Mouse (Mus musculus) CH12.LX (cell line): ENCODE data around the gene Ptges3l. TPM values are rescaled to one million over a fixed set of nuclear protein-coding genes. Genes with fewer than 3 reads are reported as not detected.
A peak's percentile ranks its signal among the peaks of the same experiment; 100 is the strongest.

ENCODE experiments used
- DNase-seq: peaks from one replicate; pipeline ENCODE4 v3.0.0-alpha.2; 2013; ENCODE audit errors: extremely low read depth
- H3K27ac ChIP-seq: 2 replicates; pipeline ENCODE4 v1.5.1; 2012; ENCODE audit warnings: low read depth, mild to moderate bottlenecking, control low read depth, moderate library complexity; ENCODE audit not compliant: insufficient read depth
- H3K27me3 ChIP-seq: replicated peaks from 2 replicates; pipeline ENCODE3; 2012; ENCODE audit warnings: inconsistent platforms
- H3K36me3 ChIP-seq, 2 experiments: replicated peaks in 1 of 2; 2 replicates each; pipeline versions ENCODE3 to v1.6.1; 2012; ENCODE audit warnings: inconsistent platforms in 1 of 2, low read length in 1 of 2, mild to moderate bottlenecking in 1 of 2, mixed read lengths in 1 of 2, moderate library complexity in 1 of 2; ENCODE audit not compliant: control insufficient read depth in 1 of 2, insufficient read depth in 1 of 2
- H3K4me1 ChIP-seq, 2 experiments: 2 replicates each; pipeline ENCODE4 v1.6.1; 2012; ENCODE audit warnings: inconsistent platforms in 1 of 2, moderate library complexity in 1 of 2; ENCODE audit not compliant: insufficient read depth in 2 of 2, control insufficient read depth in 1 of 2
- H3K4me2 ChIP-seq: 2 replicates; pipeline ENCODE4 v1.6.1; 2012; ENCODE audit warnings: low read depth, mild to moderate bottlenecking, control low read depth; ENCODE audit not compliant: poor library complexity, insufficient read depth, severe bottlenecking
- H3K4me3 ChIP-seq, 3 experiments: fragments of 150-350 bp in 1 of 3; sonication (generic) in 1 of 3; replicated peaks in 1 of 3; 2 replicates each; pipeline versions ENCODE3 to v1.5.1; 2011 to 2012; ENCODE audit warnings: low read depth in 2 of 3, low read length in 2 of 3, mild to moderate bottlenecking in 2 of 3, moderate library complexity in 2 of 3, control low read depth in 1 of 3, improper control_type of control experiment in 1 of 3, inconsistent platforms in 1 of 3, mixed read lengths in 1 of 3; ENCODE audit not compliant: poor library complexity in 1 of 3
- H3K79me2 ChIP-seq: replicated peaks from 2 replicates; pipeline ENCODE4 v1.6.1; 2012; ENCODE audit warnings: mild to moderate bottlenecking, moderate library complexity; ENCODE audit not compliant: control insufficient read depth, poor library complexity, insufficient read depth, severe bottlenecking; ENCODE audit errors: extremely low read depth
- H3K9ac ChIP-seq: 2 replicates; pipeline ENCODE4 v1.6.1; 2012; ENCODE audit warnings: low read depth, mild to moderate bottlenecking, control low read depth, moderate library complexity; ENCODE audit not compliant: insufficient read depth
- H3K9me3 ChIP-seq: replicated peaks from 2 replicates; pipeline ENCODE3; 2012; ENCODE audit warnings: low read length, inconsistent platforms, mixed read lengths
- BHLHE40 ChIP-seq: IDR thresholded peaks from 2 replicates; pipeline ENCODE4 v1.6.1; 2011; ENCODE audit warnings: mild to moderate bottlenecking, low read depth, low read length, improper control_type of control experiment
- CHD1 ChIP-seq: IDR thresholded peaks from 2 replicates; pipeline ENCODE4 v1.6.1; 2012; ENCODE audit warnings: low read depth, low read length, improper control_type of control experiment, inconsistent platforms
- CHD2 ChIP-seq: IDR thresholded peaks from 2 replicates; pipeline ENCODE4 v1.6.1; 2011; ENCODE audit warnings: low read length, improper control_type of control experiment
- CTCF ChIP-seq, 2 experiments: IDR thresholded peaks in 1 of 2; conservative IDR thresholded peaks in 1 of 2; 2 replicates each; pipeline ENCODE4 v1.5.1; 2011 to 2012; ENCODE audit warnings: low read depth in 2 of 2, low read length in 2 of 2, improper control_type of control experiment in 1 of 2, inconsistent platforms in 1 of 2, mild to moderate bottlenecking in 1 of 2, moderate library complexity in 1 of 2
- E2F4 ChIP-seq: IDR thresholded peaks from 2 replicates; pipeline ENCODE4 v1.6.1; 2011; ENCODE audit warnings: low read depth, low read length, improper control_type of control experiment; ENCODE audit not compliant: insufficient replicate concordance
- ELF1 ChIP-seq: IDR thresholded peaks from 2 replicates; pipeline ENCODE4 v1.6.1; 2014; ENCODE audit warnings: low read depth, mild to moderate bottlenecking, inconsistent platforms, low read length, improper control_type of control experiment
- EP300 ChIP-seq: IDR thresholded peaks from 2 replicates; pipeline ENCODE4 v1.6.1; 2011; ENCODE audit warnings: low read length, improper control_type of control experiment
- ETS1 ChIP-seq: conservative IDR thresholded peaks from 2 replicates; pipeline ENCODE4 v1.6.1; 2012; ENCODE audit warnings: low read depth, mild to moderate bottlenecking, inconsistent platforms, low read length, improper control_type of control experiment, moderate library complexity
- GABPA ChIP-seq: IDR thresholded peaks from 2 replicates; pipeline ENCODE4 v1.6.1; 2012; ENCODE audit warnings: low read depth, low read length, improper control_type of control experiment, inconsistent platforms; ENCODE audit not compliant: insufficient replicate concordance
- HCFC1 ChIP-seq: IDR thresholded peaks from 2 replicates; pipeline ENCODE4 v1.6.1; 2012; ENCODE audit warnings: low read depth, mild to moderate bottlenecking, inconsistent platforms, low read length, improper control_type of control experiment
- IRF4 ChIP-seq: IDR thresholded peaks from 2 replicates; pipeline ENCODE4 v1.6.1; 2014; ENCODE audit warnings: low read depth, mild to moderate bottlenecking, inconsistent platforms, low read length, improper control_type of control experiment
- JUN ChIP-seq: IDR thresholded peaks from 2 replicates; pipeline ENCODE4 v1.6.1; 2011; ENCODE audit warnings: low read depth, mild to moderate bottlenecking, low read length, improper control_type of control experiment, moderate library complexity; ENCODE audit not compliant: insufficient read depth
- JUND ChIP-seq: conservative IDR thresholded peaks from 2 replicates; pipeline ENCODE4 v1.6.1; 2011; ENCODE audit warnings: low read depth, low read length, improper control_type of control experiment
- KAT2A ChIP-seq: IDR thresholded peaks from 2 replicates; pipeline ENCODE4 v1.6.1; 2012; ENCODE audit warnings: low read length, improper control_type of control experiment, inconsistent platforms; ENCODE audit not compliant: insufficient replicate concordance
- MAFK ChIP-seq: IDR thresholded peaks from 2 replicates; pipeline ENCODE4 v1.6.1; 2011; ENCODE audit warnings: low read length, improper control_type of control experiment; ENCODE audit not compliant: insufficient replicate concordance
- MAX ChIP-seq: IDR thresholded peaks from 2 replicates; pipeline ENCODE4 v1.6.1; 2011; ENCODE audit warnings: low read length, improper control_type of control experiment
- MAZ ChIP-seq: IDR thresholded peaks from 2 replicates; pipeline ENCODE4 v1.6.1; 2012; ENCODE audit warnings: low read depth, mild to moderate bottlenecking, inconsistent platforms, low read length, improper control_type of control experiment, moderate library complexity
- MEF2A ChIP-seq: IDR thresholded peaks from 2 replicates; pipeline ENCODE4 v1.6.1; 2014; ENCODE audit warnings: low read depth, mild to moderate bottlenecking, inconsistent platforms, low read length, improper control_type of control experiment, borderline replicate concordance
- MXI1 ChIP-seq: IDR thresholded peaks from 2 replicates; pipeline ENCODE4 v1.6.1; 2011; ENCODE audit warnings: mild to moderate bottlenecking, low read depth, low read length, improper control_type of control experiment
- MYC ChIP-seq: IDR thresholded peaks from 2 replicates; pipeline ENCODE4 v1.6.1; 2011; ENCODE audit warnings: low read depth, mild to moderate bottlenecking, improper control_type of control experiment, low read length
- NELFE ChIP-seq: IDR thresholded peaks from 2 replicates; pipeline ENCODE4 v1.6.1; 2011; ENCODE audit warnings: low read depth, low read length, improper control_type of control experiment
- NRF1 ChIP-seq: IDR thresholded peaks from 2 replicates; pipeline ENCODE4 v1.6.1; 2014; ENCODE audit warnings: low read depth, mild to moderate bottlenecking, inconsistent platforms, low read length, improper control_type of control experiment, moderate library complexity
- PAX5 ChIP-seq: IDR thresholded peaks from 2 replicates; pipeline ENCODE4 v1.6.1; 2012; ENCODE audit warnings: low read length, inconsistent platforms, mixed read lengths
- POLR2A ChIP-seq: IDR thresholded peaks from 2 replicates; pipeline ENCODE4 v1.6.1; 2011; ENCODE audit warnings: low read depth, mild to moderate bottlenecking, improper control_type of control experiment, low read length
- POLR2AphosphoS2 ChIP-seq: IDR thresholded peaks from 2 replicates; pipeline ENCODE4 v1.6.1; 2011; ENCODE audit warnings: low read depth, low read length, improper control_type of control experiment
- RAD21 ChIP-seq: IDR thresholded peaks from 2 replicates; pipeline ENCODE4 v1.6.1; 2011; ENCODE audit warnings: low read depth, mild to moderate bottlenecking, low read length, improper control_type of control experiment, moderate library complexity
- RCOR1 ChIP-seq: conservative IDR thresholded peaks from 2 replicates; pipeline ENCODE4 v1.6.1; 2012; ENCODE audit warnings: low read depth, mild to moderate bottlenecking, inconsistent platforms, low read length, improper control_type of control experiment
- SIN3A ChIP-seq: IDR thresholded peaks from 2 replicates; pipeline ENCODE4 v1.6.1; 2012; ENCODE audit warnings: low read length, improper control_type of control experiment, inconsistent platforms
- SMC3 ChIP-seq: IDR thresholded peaks from 2 replicates; pipeline ENCODE4 v1.6.1; 2011; ENCODE audit warnings: low read depth, low read length, improper control_type of control experiment
- TBP ChIP-seq: conservative IDR thresholded peaks from 2 replicates; pipeline ENCODE4 v1.6.1; 2011; ENCODE audit warnings: low read depth, low read length, improper control_type of control experiment
- TCF12 ChIP-seq: IDR thresholded peaks from 2 replicates; pipeline ENCODE4 v1.6.1; 2014; ENCODE audit warnings: low read depth, mild to moderate bottlenecking, inconsistent platforms, low read length, improper control_type of control experiment
- UBTF ChIP-seq: IDR thresholded peaks from 2 replicates; pipeline ENCODE4 v1.6.1; 2012; ENCODE audit warnings: low read depth, mild to moderate bottlenecking, inconsistent platforms, low read length, improper control_type of control experiment, moderate library complexity
- USF1 ChIP-seq: IDR thresholded peaks from 2 replicates; pipeline ENCODE4 v1.6.1; 2014; ENCODE audit warnings: low read depth, mild to moderate bottlenecking, inconsistent platforms, low read length, improper control_type of control experiment
- USF2 ChIP-seq: conservative IDR thresholded peaks from 2 replicates; pipeline ENCODE4 v1.6.1; 2011; ENCODE audit warnings: low read depth, low read length, improper control_type of control experiment
- ZC3H11A ChIP-seq: IDR thresholded peaks from 2 replicates; pipeline ENCODE4 v1.6.1; 2012; ENCODE audit warnings: low read depth, mild to moderate bottlenecking, inconsistent platforms, low read length, improper control_type of control experiment
- ZKSCAN1 ChIP-seq: IDR thresholded peaks from 2 replicates; pipeline ENCODE4 v1.6.1; 2012; ENCODE audit warnings: low read depth, inconsistent platforms, low read length, improper control_type of control experiment, borderline replicate concordance
- ZMIZ1 ChIP-seq: IDR thresholded peaks from 2 replicates; pipeline ENCODE4 v1.6.1; 2012; ENCODE audit warnings: low read depth, mild to moderate bottlenecking, inconsistent platforms, low read length, improper control_type of control experiment
- ZNF384 ChIP-seq: IDR thresholded peaks from 2 replicates; pipeline ENCODE4 v1.6.1; 2012; ENCODE audit warnings: low read depth, low read length, improper control_type of control experiment, inconsistent platforms
- dilution Hi-C: fragments of 300-500 bp; cut with MboI; formaldehyde crosslinking; loops from 2 replicates; pipeline ENCODE4 v1.14.3; 2020; ENCODE audit warnings: low sequenced_read_pairs; ENCODE audit not compliant: extremely low pct_unique_long_range_greater_than_20kb, extremely low pct_ligation_motif_present
- in situ Hi-C: fragments of 300-500 bp; cut with MboI; formaldehyde crosslinking; loops from 3 replicates; pipeline ENCODE4 v1.14.3; 2019; ENCODE audit warnings: low sequenced_read_pairs, low pct_ligation_motif_present, low pct_unique_long_range_greater_than_20kb, mixed read lengths
- polyA plus RNA-seq: library from polyadenylated mRNA; unstranded; fragments of >175 nt; gene quantifications from 2 replicates; pipeline ENCODE4 v1.2.1, GENCODE M21; 2012; ENCODE audit warnings: low read depth; ENCODE audit not compliant: insufficient read length
- total RNA-seq, 2 experiments: library from RNA; depleted of rRNA; stranded (reverse); fragments of 300-350 nt in 1 of 2; fragments of >200 nt in 1 of 2; gene quantifications; 2 replicates each; pipeline ENCODE4 v1.2.3; 2012 to 2014

The Ptges3l gene
- total and polyA plus RNA-seq, 3 experiments = 1.9 to 3.0 (median 2.4) TPM

DNA sequence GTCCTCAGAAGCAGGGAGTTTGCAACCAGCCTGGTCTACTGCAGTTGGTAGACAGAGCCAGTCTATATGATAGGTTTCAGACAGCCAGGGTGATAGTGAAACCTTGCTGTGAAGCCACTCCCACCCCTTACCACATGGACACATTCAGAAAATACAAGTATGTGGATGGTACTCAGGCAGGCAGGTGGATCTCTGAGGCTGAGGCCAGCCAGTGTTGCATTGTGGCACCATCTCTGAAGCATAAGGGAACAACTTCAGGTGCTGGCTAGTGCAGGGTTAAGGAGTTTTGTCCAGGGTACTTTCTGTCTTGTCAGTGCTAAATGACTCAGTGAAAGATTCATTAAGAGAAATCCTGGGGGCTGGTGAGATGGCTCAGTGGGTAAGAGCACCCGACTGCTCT is 21.2 kb upstream of the Ptges3l start:
- no peak overlapping the region for H3K4me2 ChIP-seq
- no peak overlapping the region for H3K4me3 ChIP-seq
- H3K9me3 ChIP-seq = no peaks in the 10 kb centered on the region
- H3K27ac ChIP-seq = peak overlapping the region; percentile 48
- in situ Hi-C loops = no loop called here
- no peak for TF ChIP-seq KAT2A
- TF ChIP-seq JUND = no peak
- TF ChIP-seq MAZ = no peak
- TF ChIP-seq CTCF (conservative IDR thresholded peaks at IDR 0.05 in 1 of 2, IDR thresholded peaks at IDR 0.05 in 1 of 2; ENCODE audit: low read depth in 2 of 2, low read length in 2 of 2) = no peak
- TF ChIP-seq EP300 = no peak
- TF ChIP-seq BHLHE40 = no peak
- no peak for TF ChIP-seq RCOR1
- 0 out of 2 replicates have a peak, but pooled peaks have one; percentile 26 for TF ChIP-seq TCF12
- no peak for TF ChIP-seq JUN
- no peak for TF ChIP-seq MAFK
- TF ChIP-seq ZKSCAN1 = no peak
- TF ChIP-seq IRF4 = no peak
- peak; percentile 64 for TF ChIP-seq ZMIZ1
- no peak for TF ChIP-seq CHD1
- peak; percentile 84 for TF ChIP-seq MYC
- TF ChIP-seq ELF1 = no peak
- peak; percentile 68 for TF ChIP-seq CHD2
- TF ChIP-seq MEF2A = no peak
- no peak for TF ChIP-seq ZC3H11A
- no peak for TF ChIP-seq UBTF
- no peak for TF ChIP-seq GABPA
- no peak for TF ChIP-seq ZNF384
- no peak for TF ChIP-seq USF1
- TF ChIP-seq POLR2AphosphoS2 = peak; percentile 95
- TF ChIP-seq MXI1 = peak; percentile 36; the same call in 1 of the 2 replicates
- no peak for TF ChIP-seq NELFE
- no peak for TF ChIP-seq TBP
- no peak for TF ChIP-seq SMC3
- no peak for TF ChIP-seq RAD21
- peak; percentile 65 for TF ChIP-seq POLR2A
- no peak for TF ChIP-seq NRF1
- TF ChIP-seq PAX5 = no peak
- no peak for TF ChIP-seq USF2
- TF ChIP-seq SIN3A = no peak
- 0 out of 2 replicates have a peak, but pooled peaks have one; percentile 50 for TF ChIP-seq MAX
- no peak for TF ChIP-seq ETS1
- no peak for TF ChIP-seq HCFC1
- no peak for TF ChIP-seq E2F4
- TF ChIP-seq, all 38 proteins: peak for 8
- peaks cover 12 to 50% of the 10 kb centered on the region in 2 experiments for H3K4me1 ChIP-seq
- peaks cover 37% of the 10 kb centered on the region for H3K79me2 ChIP-seq
- DNase-seq = peak; percentile 71
- dilution Hi-C loops = no loop called here
- no peaks in the 10 kb centered on the region for H3K27me3 ChIP-seq
- no peak overlapping the region for H3K9ac ChIP-seq
- H3K36me3 ChIP-seq = peaks cover 29 to 36% of the 10 kb centered on the region in 2 experiments
